Mouse (Mus musculus): ENCODE measurements around the gene Prrg3.
"Not testable (repeated sequence)": the region's sequence is repeated elsewhere in the genome, so short reads cannot be mapped to it uniquely, and the experiment has no call there.

Gene Prrg3

DNA sequence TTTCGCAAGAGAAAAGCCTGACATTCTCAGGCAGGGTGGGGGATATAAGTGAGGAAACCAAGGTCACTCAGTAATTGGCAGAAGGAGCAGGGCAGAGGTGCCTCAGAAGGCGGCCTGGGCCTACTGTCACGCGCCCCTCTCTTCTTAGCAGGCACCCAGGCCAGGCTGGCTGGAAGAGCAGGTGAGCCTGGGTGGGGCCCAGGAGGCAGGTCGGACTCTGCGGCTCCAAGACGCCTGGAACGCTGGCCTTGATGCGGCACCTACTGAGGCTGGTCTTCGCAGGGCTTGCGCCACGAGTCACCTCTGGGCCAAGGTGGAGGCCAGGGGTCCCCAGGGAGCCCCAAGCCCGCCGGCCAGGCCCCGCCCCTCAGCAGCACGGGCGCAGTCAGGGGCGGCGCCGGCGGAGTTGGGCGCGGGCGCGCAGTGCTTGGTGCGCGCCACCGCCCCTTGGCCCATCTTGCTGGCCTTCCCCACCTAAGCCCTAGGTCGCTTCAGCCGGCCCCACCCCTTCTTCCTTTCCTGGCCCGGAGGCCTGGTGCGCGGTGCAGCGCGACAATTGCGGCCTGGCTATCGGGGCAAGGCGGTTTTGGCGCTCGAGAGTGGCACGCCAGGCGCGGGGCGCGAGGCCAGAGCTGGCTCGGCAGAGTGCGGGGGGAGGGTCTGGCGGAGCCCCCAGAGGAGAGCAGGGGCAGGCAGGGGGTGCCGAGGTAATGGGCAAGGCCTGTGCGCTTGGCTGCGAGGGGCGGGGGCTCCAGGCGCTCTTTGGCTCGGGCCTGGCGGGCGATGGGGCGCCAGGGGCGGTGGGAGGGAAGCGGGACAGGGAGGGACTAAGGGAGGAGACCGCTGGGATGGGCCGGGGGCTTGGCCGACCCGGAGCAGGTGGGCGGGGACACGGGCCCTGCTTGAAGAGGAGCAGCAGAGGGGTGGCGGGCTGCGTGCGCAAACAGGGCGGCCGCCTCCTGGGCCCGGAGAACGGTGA, at the start of gene Prrg3:
Gene Prrg3, plus strand, starts transcription at position 552 of the 979 bp plus-strand sequence.
- no peak for TF ChIP-seq CTCF (conservative IDR thresholded peaks at IDR 0.05; ENCODE audit: low read length)
- TF ChIP-seq POU5F1 (IDR thresholded peaks at IDR 0.05; ENCODE audit: borderline replicate concordance, low read length), result no peak
- no peak for TF ChIP-seq NANOG (IDR thresholded peaks at IDR 0.05; ENCODE audit: borderline replicate concordance, low read length)
- H3K27me3 ChIP-seq (ENCODE audit: insufficient read depth, low read length), result peaks cover 7% of the 10 kb centered on the region; the same call in 1 of the 2 replicates
- no peaks in the 10 kb centered on the region for H3K9me3 ChIP-seq (ENCODE audit: low read length)
- H3K4me1 ChIP-seq (replicated peaks; ENCODE audit: low read depth, low read length), result peaks cover 6% of the 10 kb centered on the region; the same call in 1 of the 2 replicates
- peak within 1 kb of the TSS; percentile 81 for H3K4me3 ChIP-seq (replicated peaks; ENCODE audit: low read length)
- H3K36me3 ChIP-seq (ENCODE audit: insufficient read depth, low read length), result no peaks in the 10 kb centered on the region

- Histone ChIP-seq H3K4me1 (replicated peaks; ENCODE audit: low read depth, low read length) (no peaks in the 10 kb centered on the region), H3K9me3 (ENCODE audit: low read length) (no peaks in the 10 kb centered on the region), H3K4me3 (replicated peaks; ENCODE audit: low read length) (no peak overlapping the region), H3K36me3 (ENCODE audit: insufficient read depth, low read length) (no peaks in the 10 kb centered on the region), H3K27me3 (ENCODE audit: insufficient read depth, low read length) (no peaks in the 10 kb centered on the region)
- TF ChIP-seq POU5F1 (IDR thresholded peaks at IDR 0.05; ENCODE audit: borderline replicate concordance, low read length) (no peak), NANOG (IDR thresholded peaks at IDR 0.05; ENCODE audit: borderline replicate concordance, low read length) (no peak), CTCF (conservative IDR thresholded peaks at IDR 0.05; ENCODE audit: low read length) (peak; percentile 49)
Measured at GRCm38 (mm10) chrX:71946631-71947030, 15.8 kb upstream of the Prrg3 start.

- Histone ChIP-seq H3K4me3 (replicated peaks; ENCODE audit: low read length) (no peak overlapping the region), H3K36me3 (ENCODE audit: insufficient read depth, low read length) (no peaks in the 10 kb centered on the region), H3K9me3 (ENCODE audit: low read length) (no peaks in the 10 kb centered on the region), H3K4me1 (replicated peaks; ENCODE audit: low read depth, low read length) (peaks cover 4% of the 10 kb centered on the region; the same call in 1 of the 2 replicates), H3K27me3 (ENCODE audit: insufficient read depth, low read length) (peaks cover 7% of the 10 kb centered on the region; the same call in 1 of the 2 replicates)
- no peak for TF ChIP-seq NANOG (IDR thresholded peaks at IDR 0.05; ENCODE audit: borderline replicate concordance, low read length)
- TF ChIP-seq POU5F1 (IDR thresholded peaks at IDR 0.05; ENCODE audit: borderline replicate concordance, low read length), result no peak
- TF ChIP-seq CTCF (conservative IDR thresholded peaks at IDR 0.05; ENCODE audit: low read length), result no peak
Measured at GRCm38 (mm10) chrX:71958366-71958765, 4.1 kb upstream of the Prrg3 start.

GRCm38 (mm10) chrX:71963275-71963912, 970 bp downstream of the Prrg3 start:
- Histone ChIP-seq H3K9me3 (ENCODE audit: low read length) (no peaks in the 10 kb centered on the region), H3K27me3 (ENCODE audit: insufficient read depth, low read length) (peaks cover 7% of the 10 kb centered on the region; the same call in 1 of the 2 replicates), H3K36me3 (ENCODE audit: insufficient read depth, low read length) (no peaks in the 10 kb centered on the region), H3K4me3 (replicated peaks; ENCODE audit: low read length) (peak overlapping the region; percentile 81), H3K4me1 (replicated peaks; ENCODE audit: low read depth, low read length) (peaks cover 6% of the 10 kb centered on the region; the same call in 1 of the 2 replicates)
- no peak for TF ChIP-seq CTCF (conservative IDR thresholded peaks at IDR 0.05; ENCODE audit: low read length)
- no peak for TF ChIP-seq NANOG (IDR thresholded peaks at IDR 0.05; ENCODE audit: borderline replicate concordance, low read length)
- TF ChIP-seq POU5F1 (IDR thresholded peaks at IDR 0.05; ENCODE audit: borderline replicate concordance, low read length), result no peak

- Histone ChIP-seq H3K27me3 (ENCODE audit: insufficient read depth, low read length) (no peaks in the 10 kb centered on the region), H3K4me1 (replicated peaks; ENCODE audit: low read depth, low read length) (peaks cover 3% of the 10 kb centered on the region; the same call in 1 of the 2 replicates), H3K9me3 (ENCODE audit: low read length) (no peaks in the 10 kb centered on the region), H3K4me3 (replicated peaks; ENCODE audit: low read length) (no peak overlapping the region), H3K36me3 (ENCODE audit: insufficient read depth, low read length) (no peaks in the 10 kb centered on the region)
- no peak for TF ChIP-seq CTCF (conservative IDR thresholded peaks at IDR 0.05; ENCODE audit: low read length)
- no peak for TF ChIP-seq NANOG (IDR thresholded peaks at IDR 0.05; ENCODE audit: borderline replicate concordance, low read length)
- no peak for TF ChIP-seq POU5F1 (IDR thresholded peaks at IDR 0.05; ENCODE audit: borderline replicate concordance, low read length)
Measured at GRCm38 (mm10) chrX:71968216-71968615, 5.8 kb downstream of the Prrg3 start.

DNA sequence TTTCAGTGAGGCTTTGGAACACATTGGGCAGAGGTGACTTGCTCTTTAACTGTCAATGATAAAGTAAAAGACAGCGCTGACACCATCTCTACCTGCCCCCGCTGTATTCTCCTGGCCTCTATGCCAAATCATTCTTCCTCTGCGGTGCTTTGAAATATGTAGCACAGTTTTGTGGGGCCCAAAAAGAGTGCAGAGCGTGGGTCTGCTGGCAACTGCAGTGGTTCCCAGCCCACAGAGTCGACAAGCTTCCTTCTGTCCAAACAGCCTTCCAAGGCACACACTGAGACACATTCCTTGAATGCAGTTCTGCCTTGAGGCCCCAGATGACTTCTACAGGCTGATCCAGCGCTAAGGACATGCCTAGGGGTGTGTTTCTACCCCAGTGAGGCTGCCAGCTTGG, 6.4 kb downstream of the Prrg3 start:
- H3K27me3 ChIP-seq (ENCODE audit: insufficient read depth, low read length), result no peaks in the 10 kb centered on the region
- no peaks in the 10 kb centered on the region for H3K4me1 ChIP-seq (replicated peaks; ENCODE audit: low read depth, low read length)
- TF ChIP-seq CTCF (conservative IDR thresholded peaks at IDR 0.05; ENCODE audit: low read length) (no peak), NANOG (IDR thresholded peaks at IDR 0.05; ENCODE audit: borderline replicate concordance, low read length) (no peak), POU5F1 (IDR thresholded peaks at IDR 0.05; ENCODE audit: borderline replicate concordance, low read length) (no peak)
- H3K4me3 ChIP-seq (replicated peaks; ENCODE audit: low read length), result no peak overlapping the region
- H3K9me3 ChIP-seq (ENCODE audit: low read length), result no peaks in the 10 kb centered on the region
- no peaks in the 10 kb centered on the region for H3K36me3 ChIP-seq (ENCODE audit: insufficient read depth, low read length)

DNA sequence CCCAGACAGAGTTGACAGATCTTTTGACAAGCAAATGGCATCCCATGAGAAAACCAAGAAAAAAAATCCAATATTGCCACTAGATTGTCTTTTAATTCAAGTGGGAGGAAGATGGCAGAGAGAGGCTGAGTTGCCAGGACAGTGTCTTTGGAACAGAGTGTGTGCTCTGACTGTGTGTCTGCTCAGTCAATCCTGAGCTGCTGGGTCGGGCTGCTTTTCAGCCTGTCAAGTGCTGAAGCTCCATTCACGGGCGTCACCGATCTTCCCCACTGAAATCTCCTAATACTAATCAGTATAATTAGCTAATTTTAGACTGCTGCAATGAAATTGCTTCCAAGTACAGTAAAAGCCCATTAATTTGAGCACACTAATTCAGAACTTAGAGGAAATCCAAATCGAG, 8.9 kb downstream of the Prrg3 start:
- TF ChIP-seq NANOG (IDR thresholded peaks at IDR 0.05; ENCODE audit: borderline replicate concordance, low read length) (no peak), POU5F1 (IDR thresholded peaks at IDR 0.05; ENCODE audit: borderline replicate concordance, low read length) (no peak), CTCF (conservative IDR thresholded peaks at IDR 0.05; ENCODE audit: low read length) (no peak)
- Histone ChIP-seq H3K9me3 (ENCODE audit: low read length) (no peaks in the 10 kb centered on the region), H3K27me3 (ENCODE audit: insufficient read depth, low read length) (no peaks in the 10 kb centered on the region), H3K36me3 (ENCODE audit: insufficient read depth, low read length) (no peaks in the 10 kb centered on the region), H3K4me1 (replicated peaks; ENCODE audit: low read depth, low read length) (no peaks in the 10 kb centered on the region), H3K4me3 (replicated peaks; ENCODE audit: low read length) (no peak overlapping the region)

DNA sequence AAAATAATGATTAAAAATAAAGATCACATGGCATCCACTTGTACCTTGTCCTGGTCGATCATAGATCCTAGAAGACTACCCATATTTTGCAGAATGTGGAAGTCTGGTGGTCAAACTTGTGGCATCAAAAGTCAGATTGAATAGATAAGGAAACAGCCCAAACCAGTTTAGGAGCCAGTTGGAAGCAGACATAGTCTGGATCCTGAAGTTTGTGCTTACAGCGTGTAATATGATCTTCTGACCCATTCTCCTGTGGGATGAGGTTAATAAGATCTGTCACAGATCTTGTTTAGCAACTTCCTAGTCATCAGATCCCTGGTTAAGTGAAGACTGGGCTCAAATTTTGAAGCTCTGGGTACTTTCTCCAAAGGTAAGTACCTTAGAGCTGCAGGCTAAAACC, 10.3 kb downstream of the Prrg3 start, which contains the start of gene Fate1:
Gene Fate1, plus strand, starts transcription at position 301 of the 400 bp plus-strand sequence.
- no peaks in the 10 kb centered on the region for H3K4me1 ChIP-seq (replicated peaks; ENCODE audit: low read depth, low read length)
- no peaks in the 10 kb centered on the region for H3K27me3 ChIP-seq (ENCODE audit: insufficient read depth, low read length)
- no peak for TF ChIP-seq NANOG (IDR thresholded peaks at IDR 0.05; ENCODE audit: borderline replicate concordance, low read length)
- TF ChIP-seq POU5F1 (IDR thresholded peaks at IDR 0.05; ENCODE audit: borderline replicate concordance, low read length), result no peak
- TF ChIP-seq CTCF (conservative IDR thresholded peaks at IDR 0.05; ENCODE audit: low read length), result no peak

DNA sequence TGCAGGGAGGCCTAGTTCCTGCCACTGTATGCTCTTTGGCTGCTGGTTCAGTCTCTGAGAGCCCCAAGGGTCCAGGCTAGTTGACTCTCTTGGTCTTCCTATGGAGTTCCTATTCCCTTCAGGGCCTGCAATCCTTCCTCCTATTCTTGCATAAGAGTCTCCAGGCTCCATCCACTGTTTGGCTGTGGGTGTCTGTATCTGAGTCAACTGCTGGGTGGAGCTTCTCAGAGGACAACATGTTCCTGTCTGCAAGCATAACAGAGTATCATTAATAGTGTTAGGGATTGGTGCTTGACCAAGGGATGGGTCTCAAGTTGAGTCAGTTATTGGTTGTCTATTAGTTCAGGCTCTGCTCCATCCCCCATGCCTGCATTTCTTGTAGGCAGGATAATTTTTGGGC, 15.3 kb downstream of the Prrg3 start:
- H3K27me3 ChIP-seq (ENCODE audit: insufficient read depth, low read length); H3K9me3 ChIP-seq (ENCODE audit: low read length); H3K36me3 ChIP-seq (ENCODE audit: insufficient read depth, low read length); H3K4me1 ChIP-seq (replicated peaks; ENCODE audit: low read depth, low read length); H3K4me3 ChIP-seq (replicated peaks; ENCODE audit: low read length): not testable (repeated sequence)

More for the DNA sequence above, 10.3 kb downstream of the Prrg3 start, which contains the start of gene Fate1:
- Histone ChIP-seq H3K36me3 (ENCODE audit: insufficient read depth, low read length) (no peaks in the 10 kb centered on the region), H3K9me3 (ENCODE audit: low read length) (no peaks in the 10 kb centered on the region), H3K4me3 (replicated peaks; ENCODE audit: low read length) (no peak within 1 kb of the TSS)

All from E14TG2a.4 (cell line).